Mouse (Mus musculus): ENCODE data around the gene Gm10577.

DNA sequence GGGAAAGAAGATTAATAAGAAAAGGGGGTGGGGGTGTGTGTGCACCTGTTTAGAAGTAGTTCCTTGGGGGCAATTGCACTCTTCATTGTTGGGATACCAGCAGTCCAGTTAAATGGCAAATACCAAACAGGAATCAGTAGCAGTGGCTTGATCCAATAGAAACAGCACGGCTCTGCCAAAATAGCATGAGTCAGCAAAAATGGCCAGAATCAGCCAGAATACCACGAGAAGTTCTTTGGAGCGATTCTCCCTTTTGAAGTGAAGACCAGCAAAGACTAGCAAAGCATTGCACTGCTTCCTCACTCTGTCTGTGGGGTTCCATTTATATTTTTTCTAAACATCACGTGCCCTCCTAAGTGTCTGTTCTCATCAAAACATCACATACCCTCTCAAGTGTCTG is 2.7 kb downstream of the Gm10577 start:
- TF ChIP-seq CTCF (IDR thresholded peaks at IDR 0.05; ENCODE audit: insufficient read depth, low read depth, low read length) (no peak), POLR2A (IDR thresholded peaks at IDR 0.05; ENCODE audit: insufficient read depth, low read depth, low read length) (no peak)

Data from olfactory bulb, adult 2 months (tissue).